Mouse (Mus musculus) bone marrow, adult 2 months (tissue): ENCODE results near the gene Trim41.
"Not testable (repeated sequence)": the region's sequence is repeated elsewhere in the genome, so short reads cannot be mapped to it uniquely, and the experiment has no call there.

Source experiments
- CTCF ChIP-seq: fragments of 200-500 bp; IDR thresholded peaks from 2 replicates; pipeline ENCODE4 v1.5.1; 2011; ENCODE audit warnings: low read length, control low read depth; ENCODE audit not compliant: control insufficient read depth, insufficient read depth
- POLR2A ChIP-seq: fragments of 200-500 bp; IDR thresholded peaks from 2 replicates; pipeline ENCODE4 v1.6.1; 2011; ENCODE audit warnings: low read depth, mild to moderate bottlenecking, control low read depth, low read length, borderline replicate concordance; ENCODE audit not compliant: control insufficient read depth

DNA sequence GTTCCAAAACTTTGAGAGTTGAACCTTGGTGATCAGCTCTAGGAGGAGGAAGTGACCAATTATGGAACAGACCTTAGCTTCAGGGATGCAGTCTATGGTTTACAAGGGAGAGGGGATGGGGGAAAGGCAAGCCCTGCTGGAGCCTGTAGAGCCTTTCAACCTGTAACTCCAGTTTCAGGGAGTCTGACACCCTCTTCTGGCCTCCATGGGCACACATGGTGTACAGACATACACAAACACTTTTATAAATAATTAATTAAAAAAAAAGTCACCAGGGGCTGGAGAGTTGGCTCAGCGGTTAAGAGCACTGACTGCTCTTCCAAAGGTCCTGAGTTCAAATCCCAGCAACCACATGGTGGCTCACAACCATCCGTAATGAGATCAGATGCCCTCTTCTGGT, 29.2 kb upstream of the Trim41 start:
- not testable (repeated sequence) for TF ChIP-seq CTCF, POLR2A
